ENCODE assay signal across 18 mouse cellular contexts in genomic region chr6:112855183-112855582, GRCm38 (mm10).
"Had no signal": no experiment of that assay in that cellular context is flagged by ENCODE, and none has a peak within 500 bp of the region (broad histone marks: within the 10 kb centered on the region; RNA-seq: fewer than 3 reads in every experiment).

No protein-coding gene starts in this region.

- H3K27ac ChIP-seq: liver, embryonic 12.5 days; liver, embryonic 14.5 days; neural tube, embryonic 13.5 days; neural tube, embryonic 15.5 days had no signal

- H3K9me3 ChIP-seq: liver, embryonic 12.5 days; neural tube, embryonic 13.5 days; neural tube, embryonic 15.5 days had no signal

- H3K4me1 ChIP-seq: liver, embryonic 12.5 days had no signal

- ATAC-seq: liver, embryonic 12.5 days had no signal

- H3K9ac ChIP-seq: liver, embryonic 12.5 days; liver, embryonic 14.5 days; lung, embryonic 14.5 days; neural tube, embryonic 13.5 days; neural tube, embryonic 15.5 days had no signal

- H3K36me3 ChIP-seq: liver, embryonic 12.5 days; neural tube, embryonic 13.5 days; neural tube, embryonic 15.5 days had no signal

- H3K4me3 ChIP-seq: liver, embryonic 12.5 days; myocyte; neural tube, embryonic 13.5 days; neural tube, embryonic 15.5 days had no signal

- DNase-seq: lung, embryonic 14.5 days; lung, postnatal 14 days; lung, postnatal 36 days; midbrain, embryonic 14.5 days; retina, postnatal 1 day; right cerebral cortex, adult 18-20 months; right cerebral cortex, postnatal 25 days; right cerebral cortex, postnatal 4 days; spleen, adult 18-20 months; thymus, adult 18-20 months; thymus, postnatal 14 days; thymus, postnatal 36 days had no signal

- H3K27me3 ChIP-seq: liver, embryonic 12.5 days; neural tube, embryonic 13.5 days; neural tube, embryonic 15.5 days had no signal

- H3K4me2 ChIP-seq: liver, embryonic 12.5 days; lung, embryonic 14.5 days; midbrain, embryonic 11.5 days; neural tube, embryonic 13.5 days; neural tube, embryonic 15.5 days had no signal
